Mouse (Mus musculus) olfactory bulb, adult 2 months (tissue): ENCODE results near the gene Kcnq4.

Source experiments
- CTCF ChIP-seq: fragments of 200-500 bp; IDR thresholded peaks from 2 replicates; pipeline ENCODE4 v1.5.1; 2012; ENCODE audit warnings: low read depth, mild to moderate bottlenecking, low read length, moderate library complexity; ENCODE audit not compliant: insufficient read depth
- POLR2A ChIP-seq: fragments of 200-500 bp; IDR thresholded peaks from 2 replicates; pipeline ENCODE4 v1.6.1; 2012; ENCODE audit warnings: mild to moderate bottlenecking, low read depth, low read length, moderate library complexity; ENCODE audit not compliant: insufficient read depth

GRCm38 (mm10) chr4:120667555-120667954 is 80.9 kb downstream of the Kcnq4 start:
- TF ChIP-seq CTCF (no peak), POLR2A (no peak)
